Mouse (Mus musculus): ENCODE measurements around the gene S100a3.

S100a3 gene

DNA sequence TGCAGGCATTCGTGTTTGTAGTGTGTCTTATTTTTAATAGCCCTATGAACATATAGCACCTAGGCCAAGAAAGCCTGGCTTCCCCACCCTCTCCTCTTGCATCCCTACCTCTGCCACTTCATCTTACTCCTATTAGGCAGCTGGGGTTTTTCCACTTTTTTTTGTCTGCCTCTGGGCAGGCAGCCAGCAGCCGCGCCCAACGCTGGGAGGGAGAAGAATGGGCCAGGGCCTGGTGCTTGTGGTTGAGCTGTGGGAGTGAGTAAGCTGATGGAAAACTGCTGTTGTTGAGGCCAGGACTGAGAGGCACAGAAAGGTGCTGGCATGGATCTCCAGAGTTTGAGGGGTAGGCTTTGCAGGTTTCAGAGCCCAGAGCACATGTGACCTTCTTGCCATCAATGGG is 44.0 kb downstream of the S100a3 start:
- peak; percentile 27 for DNase-seq

DNA sequence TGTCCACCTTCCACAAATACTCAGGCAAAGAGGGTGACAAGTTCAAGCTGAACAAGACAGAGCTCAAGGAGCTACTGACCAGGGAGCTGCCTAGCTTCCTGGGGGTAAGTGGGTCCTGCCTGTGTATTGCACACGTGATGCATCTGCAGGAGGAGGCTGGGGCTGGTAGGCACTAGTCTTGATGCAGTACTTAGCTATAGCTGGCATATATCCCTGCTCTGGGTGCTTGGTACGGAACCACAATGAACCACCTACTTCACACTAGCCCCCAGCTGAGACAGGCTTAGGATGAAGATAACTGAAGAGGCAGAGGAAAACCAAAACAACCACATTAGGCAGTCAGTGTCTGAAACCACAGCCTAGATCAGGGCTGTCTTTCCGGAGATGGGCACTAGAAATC is 44.7 kb downstream of the S100a3 start:
- no peak for DNase-seq

DNA sequence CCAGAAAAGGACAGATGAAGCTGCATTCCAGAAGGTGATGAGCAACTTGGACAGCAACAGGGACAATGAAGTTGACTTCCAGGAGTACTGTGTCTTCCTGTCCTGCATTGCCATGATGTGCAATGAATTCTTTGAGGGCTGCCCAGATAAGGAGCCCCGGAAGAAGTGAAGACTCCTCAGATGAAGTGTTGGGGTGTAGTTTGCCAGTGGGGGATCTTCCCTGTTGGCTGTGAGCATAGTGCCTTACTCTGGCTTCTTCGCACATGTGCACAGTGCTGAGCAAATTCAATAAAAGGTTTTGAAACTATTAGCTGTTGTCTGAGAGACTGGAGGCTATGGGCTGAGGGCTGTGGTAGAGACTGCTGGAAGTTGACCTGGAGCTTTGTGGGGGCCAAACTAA is 45.4 kb downstream of the S100a3 start:
- DNase-seq, result no peak

DNA sequence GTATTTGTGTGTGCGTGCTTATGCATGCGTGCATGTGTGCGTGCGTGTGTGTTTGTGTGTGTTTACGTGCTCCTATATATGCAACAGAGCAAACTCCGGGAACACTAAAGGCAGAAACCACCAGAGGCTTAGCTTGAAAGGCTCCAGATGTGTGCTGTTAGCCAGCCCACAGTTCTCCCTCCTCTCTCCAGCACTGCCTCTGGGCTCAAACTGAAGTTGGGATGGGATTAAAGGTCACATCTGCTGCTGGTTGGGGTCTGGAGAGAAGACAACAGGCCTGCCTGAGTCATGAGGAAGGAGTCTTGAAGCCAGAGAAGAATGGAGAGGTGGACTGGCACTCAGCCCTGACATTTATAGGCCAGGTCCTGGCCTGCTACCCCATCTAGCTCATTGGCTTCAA is 45.8 kb downstream of the S100a3 start:
- peak; percentile 74 for DNase-seq

DNA sequence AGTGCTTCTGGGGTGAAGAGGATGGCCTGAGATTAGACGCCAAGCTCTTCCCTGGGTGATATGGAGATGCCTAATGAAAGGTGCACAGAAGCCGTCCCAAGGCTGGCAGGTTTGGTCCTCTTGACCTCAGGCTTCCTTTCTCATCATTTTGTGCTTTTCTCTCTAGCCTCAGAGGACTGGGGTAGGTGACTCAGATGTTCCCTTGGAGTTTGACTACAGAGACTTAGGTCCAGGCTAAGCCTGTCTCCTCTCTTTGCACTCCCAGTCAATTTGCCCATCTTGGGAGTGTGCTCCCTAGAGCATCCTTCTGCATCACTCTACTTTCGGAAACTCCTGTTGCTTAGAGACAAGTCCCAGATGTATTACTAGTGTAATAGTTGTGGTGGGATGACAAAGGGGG is 47.0 kb downstream of the S100a3 start:
- no peak for DNase-seq

DNA sequence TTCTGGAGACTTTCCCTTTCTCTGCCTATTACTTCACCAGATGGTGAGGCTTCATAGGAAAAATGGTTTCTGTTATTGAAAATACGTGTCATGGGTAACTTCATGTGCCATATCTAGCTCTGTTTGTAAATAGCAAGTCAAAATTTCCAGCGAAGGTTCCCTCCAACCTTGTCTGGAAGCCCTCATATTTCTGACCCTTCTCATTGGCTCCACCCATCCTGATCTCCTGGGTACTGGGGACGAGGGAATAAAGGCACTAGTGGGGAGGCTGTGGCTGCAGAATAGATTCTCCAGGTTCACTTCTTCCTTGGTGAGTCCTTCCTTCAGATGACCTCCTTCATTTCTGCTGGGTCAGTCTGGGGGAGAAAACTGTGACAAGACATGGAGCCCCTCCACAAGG is 47.8 kb downstream of the S100a3 start, which contains the start of gene S100a5:
Gene S100a5 (plus strand): TSS at position 301 of the 400 bp plus-strand sequence.
- DNase-seq, result no peak

DNA sequence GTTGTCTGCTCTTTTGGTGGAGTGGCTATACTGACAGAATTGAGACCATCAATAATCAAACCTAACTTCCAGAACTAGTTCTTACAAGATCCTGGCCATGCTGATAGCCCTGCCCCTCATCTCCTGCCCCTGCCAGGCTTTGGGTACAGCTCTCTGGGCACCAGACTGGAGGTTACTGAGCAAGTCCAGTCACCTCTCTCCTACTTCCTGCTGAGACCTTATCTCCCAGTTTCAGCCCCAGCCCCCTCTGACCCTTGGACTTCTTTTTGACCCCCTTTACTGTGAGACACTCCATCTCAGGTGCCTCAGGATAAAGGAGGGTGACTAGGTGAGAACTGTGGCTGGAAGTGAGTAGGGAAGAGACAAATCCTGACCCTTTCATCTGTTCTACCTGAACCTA is 48.7 kb downstream of the S100a3 start:
- DNase-seq, result no peak

DNA sequence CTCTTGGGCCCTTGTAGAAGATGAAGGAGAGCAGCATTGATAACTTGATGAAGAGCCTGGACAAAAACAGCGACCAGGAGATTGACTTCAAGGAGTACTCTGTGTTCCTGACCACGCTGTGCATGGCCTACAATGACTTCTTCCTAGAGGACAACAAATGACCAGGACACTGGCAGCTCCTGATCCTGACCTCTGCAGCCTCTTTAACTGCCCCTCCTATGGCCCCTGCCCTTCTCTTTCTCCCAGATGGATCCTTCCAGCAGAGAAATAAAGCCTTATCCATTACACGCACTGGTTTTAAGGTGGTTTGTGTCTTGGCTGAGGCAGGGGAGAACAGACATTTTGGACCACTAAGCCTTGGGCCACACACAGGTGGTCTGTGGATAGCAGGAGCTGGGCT is 51.1 kb downstream of the S100a3 start:
- DNase-seq, result no peak

DNA sequence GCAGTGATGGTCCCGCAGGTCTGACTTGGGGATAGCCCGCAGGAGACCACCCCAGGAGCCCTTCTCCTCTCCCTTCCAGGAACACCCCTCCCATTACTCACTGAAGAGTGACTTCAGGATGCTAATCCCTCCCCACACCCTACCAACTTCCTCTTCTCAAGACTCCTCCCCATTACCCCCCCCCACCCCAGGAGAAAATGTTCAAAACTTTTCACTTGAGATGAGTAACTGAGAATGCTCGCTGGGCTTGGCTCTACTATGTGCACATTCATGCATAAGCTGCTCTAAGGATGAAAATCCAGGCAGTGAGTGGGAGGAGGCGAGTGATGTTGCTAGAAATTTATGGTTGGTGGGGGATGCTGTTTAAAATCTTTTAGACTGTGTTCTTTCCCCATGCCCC is 51.7 kb downstream of the S100a3 start:
- DNase-seq, result no peak

DNA sequence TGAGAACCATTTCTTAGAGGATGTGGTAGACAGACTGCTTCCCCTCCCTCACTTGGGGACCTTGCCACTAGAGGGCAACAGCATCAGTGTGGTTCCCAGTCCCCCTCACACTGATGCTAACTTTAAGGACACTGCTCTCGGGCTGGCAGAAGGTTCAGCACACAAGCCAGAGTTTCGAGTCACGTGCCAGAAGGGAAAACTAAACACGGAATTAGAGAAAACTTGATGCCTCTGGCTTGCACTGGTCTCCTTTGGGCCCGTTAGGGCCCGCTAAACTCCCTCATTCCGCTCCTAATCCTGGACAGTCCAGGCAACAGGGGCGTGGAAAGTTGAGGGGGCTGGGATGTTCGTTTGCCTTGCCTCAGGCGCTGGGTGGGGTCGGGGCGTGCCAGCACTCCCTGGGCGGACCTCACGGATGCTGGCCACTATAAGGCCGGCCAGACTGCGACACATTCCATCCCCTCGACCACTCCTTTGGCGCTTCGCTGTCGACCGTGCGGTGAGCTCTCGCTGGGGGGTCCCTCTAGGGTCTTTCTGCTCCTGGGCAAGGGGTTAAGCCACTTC is 52.4 kb downstream of the S100a3 start, which contains the start of gene S100a6:
Gene S100a6 (plus strand): TSS at position 155 of the 564 bp plus-strand sequence.
- DNase-seq, result peak; percentile 83

DNA sequence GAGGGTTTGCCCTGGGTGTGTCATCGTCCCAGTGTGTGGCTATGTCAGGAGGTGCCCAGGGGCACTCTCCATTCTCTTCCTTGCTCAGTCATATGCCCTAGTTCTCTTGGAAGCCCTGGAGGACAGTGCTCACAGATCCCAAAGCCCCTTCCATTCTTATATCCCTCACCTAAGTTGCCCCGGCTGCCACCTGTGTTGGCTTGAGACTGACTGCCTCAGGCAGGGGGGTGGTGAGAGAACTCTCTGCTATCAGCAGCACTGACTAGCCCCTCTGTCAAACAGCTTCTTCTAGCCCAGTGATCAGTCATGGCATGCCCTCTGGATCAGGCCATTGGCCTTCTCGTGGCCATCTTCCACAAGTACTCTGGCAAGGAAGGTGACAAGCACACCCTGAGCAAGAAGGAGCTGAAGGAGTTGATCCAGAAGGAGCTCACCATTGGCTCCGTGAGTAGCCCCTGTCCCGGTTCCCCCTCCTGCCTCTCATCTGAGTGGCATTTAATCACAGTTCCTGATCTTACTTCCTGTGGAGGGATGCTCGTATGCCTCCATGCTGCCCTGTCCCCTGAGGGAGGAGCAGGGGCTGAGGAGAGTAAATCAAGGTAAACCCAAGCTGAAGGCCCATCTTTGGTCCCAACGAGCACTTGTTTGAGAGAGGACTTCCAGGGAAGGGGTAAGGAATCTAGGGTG is 53.2 kb downstream of the S100a3 start:
- no peak for DNase-seq

DNA sequence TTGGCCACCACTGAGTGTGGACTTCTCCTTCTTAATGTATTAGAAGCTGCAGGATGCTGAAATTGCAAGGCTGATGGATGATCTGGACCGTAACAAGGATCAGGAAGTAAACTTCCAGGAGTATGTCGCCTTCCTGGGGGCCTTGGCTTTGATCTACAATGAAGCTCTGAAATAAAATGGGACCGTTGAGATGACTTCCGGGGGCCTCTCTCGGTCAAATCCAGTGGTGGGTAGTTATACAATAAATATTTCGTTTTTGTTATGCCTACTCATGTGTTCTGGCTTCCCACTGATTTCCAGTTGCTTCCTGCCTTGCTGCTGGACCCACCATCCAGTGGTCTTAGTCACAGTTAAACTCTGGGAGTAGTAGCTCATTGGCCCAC is 53.8 kb downstream of the S100a3 start:
- no peak for DNase-seq

DNA sequence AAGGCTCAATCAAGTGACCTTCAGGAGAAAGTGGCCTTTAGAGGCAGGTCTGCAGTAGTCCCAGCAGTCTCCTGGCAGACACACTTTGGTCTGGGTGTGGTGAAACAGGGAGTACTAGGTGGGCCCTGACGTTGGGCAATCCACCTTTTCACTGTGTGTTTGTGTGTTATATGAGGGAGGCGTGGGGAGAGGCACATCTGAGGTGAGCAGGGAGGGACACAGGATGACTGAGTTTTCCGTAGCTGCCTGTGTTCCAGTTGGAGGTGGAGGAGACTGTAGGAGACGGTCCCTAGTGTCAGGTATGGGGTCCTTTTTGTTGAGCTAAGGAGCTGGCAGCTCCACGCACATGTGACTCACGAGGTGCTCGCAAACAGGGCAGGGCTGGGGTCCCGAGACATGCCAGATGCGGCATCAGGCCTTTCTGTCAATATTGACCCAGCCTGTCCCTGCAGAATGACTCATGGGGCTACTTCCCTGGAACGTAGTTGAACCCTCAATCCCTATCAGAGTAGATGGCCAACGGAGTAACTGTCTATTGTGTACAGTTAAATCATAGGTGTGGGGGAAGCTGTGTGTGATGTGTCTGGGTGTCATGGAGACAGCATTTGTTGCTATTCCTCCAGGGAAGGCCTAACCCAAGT is 54.4 kb downstream of the S100a3 start:
- DNase-seq, result no peak

DNA sequence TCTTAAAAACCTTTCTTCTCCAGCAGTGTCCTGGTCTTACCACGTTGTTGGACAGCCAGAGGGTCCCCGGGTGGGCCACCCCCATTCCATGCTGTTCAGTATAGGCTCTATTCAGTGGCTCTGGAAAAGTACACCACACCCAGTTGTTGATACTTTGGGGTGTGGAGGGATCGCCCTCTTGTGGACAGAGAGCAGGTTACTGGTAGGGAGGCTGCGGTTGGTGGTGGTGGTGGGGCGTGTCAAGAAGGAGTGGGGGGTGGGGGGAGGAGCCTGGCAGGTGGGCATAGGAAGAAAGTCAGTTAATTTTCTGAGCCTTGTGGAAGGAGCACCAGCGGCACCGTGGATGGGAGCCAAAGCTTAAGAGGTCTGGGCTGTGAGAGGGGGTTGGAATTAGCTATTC is 55.0 kb downstream of the S100a3 start:
- peak; percentile 70 for DNase-seq

DNA sequence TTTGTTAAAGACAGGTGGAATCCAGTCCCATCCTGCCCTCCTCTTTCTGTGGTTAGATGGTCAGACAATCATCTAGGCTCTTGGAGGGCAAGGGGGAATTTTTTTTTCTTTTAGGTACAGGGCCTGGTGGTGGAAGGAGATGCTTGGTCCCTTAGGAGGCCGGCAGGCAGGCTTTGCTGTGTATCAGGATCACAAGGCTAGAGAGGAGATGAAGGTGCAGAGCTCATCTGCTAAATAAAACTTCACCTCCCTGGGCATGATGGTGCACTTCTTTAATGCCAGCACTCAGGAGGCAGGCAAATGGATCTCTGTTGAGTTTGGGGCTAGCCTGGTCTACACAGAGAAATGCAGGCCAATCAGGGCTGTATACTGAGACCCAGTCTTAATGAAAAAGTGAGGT is 55.5 kb downstream of the S100a3 start:
- no peak for DNase-seq

DNA sequence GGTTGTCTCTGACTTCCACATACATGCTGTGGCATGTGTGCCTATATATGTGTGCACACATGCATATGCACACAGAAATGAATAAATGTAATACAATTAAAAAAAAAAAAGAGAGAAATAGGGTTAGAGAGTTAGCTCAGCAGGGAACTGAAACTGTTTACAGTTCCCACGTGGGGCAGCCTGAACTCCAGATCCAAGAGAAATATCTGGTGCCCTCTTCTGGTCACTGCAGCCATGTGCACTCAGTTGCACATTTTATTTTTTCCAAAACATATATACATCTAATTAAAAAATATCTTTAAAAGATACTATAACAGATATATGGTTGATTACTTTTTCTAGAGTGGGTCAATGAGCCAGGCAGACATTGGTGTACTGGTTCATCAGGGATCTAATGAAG is 57.2 kb downstream of the S100a3 start:
- no peak for DNase-seq

DNA sequence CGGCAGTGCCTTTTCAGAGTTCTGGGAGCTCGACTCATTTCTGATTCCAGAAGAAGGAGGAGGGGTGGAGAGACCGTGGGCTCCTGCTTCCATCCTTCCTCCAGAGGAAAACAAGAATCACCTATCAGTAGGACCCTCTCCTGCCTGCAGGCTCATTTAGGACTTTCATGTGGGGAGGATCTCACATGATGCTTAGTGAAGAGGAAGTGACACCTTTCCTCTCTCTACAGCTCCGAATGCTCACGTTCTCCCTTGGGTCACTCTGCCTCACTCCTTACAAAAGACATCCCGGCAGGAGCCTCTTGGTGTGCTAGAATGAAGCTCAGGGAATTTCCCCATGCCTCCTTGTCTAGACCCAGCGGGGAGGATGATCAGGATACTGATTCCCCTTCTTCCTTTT is 61.2 kb downstream of the S100a3 start:
- no peak for DNase-seq

DNA sequence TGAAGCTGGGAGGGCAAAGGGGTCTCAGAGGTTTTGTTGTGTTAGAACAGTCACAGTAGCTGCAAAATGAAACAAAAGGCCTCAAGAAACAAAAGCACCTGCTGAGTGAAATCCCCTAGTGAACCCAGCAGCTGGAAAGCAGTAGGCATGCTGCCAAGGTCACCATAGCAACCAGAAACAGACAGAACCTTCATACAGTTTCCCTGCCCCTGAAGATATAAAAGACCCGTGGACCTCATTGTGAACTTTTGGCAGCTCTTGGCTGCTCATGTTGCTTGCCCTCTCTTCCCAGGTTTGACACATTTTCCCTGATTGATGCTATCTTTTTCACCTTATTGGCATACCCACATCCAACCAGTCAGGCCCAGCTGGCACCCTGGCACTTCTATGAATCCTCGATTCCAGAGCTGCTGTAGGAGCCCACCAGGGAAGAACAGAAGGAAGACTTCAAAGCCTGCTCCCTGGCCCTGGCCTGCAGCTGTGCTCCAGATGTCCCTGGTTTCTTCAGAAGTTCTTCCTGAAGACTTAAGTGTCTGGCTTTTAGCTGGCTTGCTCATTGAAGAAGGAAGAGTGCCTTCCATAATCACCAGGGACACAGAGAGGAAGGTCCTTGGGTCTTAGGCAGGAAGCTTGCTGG is 63.2 kb downstream of the S100a3 start:
- DNase-seq, result peak; percentile 51

DNA sequence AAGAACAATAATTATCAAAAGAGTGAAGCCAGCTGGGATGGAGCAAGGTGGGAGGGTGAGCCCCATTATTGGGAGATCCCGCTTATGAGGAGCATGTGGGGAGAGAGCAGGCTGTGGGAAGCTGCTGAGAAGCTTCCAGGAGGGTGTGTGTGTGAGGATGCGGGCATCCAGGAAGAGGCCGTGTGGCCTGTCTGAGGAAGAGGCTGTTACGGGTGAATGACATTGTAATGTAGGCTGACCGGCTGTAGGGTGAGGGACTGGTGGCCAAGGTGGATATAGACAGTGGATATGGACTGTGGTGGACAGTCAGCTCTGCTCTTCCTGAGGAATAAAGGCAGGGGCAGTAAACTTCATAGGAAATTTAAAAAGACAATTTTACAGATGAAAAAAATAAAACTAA is 65.1 kb downstream of the S100a3 start:
- no peak for DNase-seq

DNA sequence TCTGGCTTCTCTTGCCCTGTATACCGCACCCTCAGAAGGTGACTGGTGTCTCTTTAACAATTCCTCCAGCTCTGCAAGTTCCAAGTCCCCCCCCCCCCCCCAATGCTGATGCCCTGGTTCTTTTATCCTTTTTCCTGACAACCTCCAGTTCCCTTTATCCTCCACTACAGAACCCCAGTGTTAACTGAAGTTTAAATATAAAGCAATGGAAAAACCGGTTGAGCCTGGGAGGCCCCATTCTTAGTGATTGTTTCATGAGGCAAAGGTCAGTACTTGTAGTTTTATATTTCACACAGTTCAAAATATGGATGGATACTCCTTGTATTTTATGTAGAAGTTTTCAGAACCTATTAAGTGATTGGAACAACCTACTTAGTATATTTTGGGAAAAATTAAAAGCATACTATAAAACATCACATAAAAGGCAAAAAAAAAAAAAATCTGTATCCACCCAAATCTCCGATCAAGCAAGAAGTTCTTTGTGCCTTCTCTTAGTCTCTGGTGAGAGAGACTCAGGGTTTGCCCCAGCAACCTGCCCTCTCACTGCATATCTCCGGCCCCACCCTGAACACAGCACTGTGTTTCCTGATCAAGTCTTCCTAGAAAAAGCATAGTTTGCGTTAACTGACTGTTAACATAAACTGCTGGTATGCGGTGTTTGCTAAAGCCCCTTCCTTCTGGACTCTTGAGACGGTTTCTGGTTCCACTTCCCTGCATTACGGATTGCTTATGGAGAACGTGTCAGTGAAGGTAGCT is 66.1 kb downstream of the S100a3 start:
- no peak for DNase-seq

DNA sequence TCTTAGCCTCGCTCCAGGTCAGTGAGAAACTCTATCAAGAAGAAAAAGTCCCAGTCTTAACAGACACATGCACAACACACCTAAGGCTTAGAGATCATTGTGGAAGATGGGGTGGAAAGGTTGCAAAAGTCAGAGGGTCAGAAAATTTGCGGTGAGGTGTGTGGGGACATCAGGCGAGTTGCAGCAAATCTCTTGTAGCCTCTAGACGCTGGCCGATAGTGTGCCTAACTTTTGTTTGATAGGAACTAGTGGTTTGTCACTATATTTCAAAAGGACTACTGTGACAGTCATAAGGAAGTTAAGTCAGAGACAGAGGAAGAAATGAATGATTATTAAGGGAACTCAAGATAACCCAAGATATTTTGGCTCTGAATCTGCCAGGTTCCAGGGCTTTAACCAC is 67.0 kb downstream of the S100a3 start:
- no peak for DNase-seq

DNA sequence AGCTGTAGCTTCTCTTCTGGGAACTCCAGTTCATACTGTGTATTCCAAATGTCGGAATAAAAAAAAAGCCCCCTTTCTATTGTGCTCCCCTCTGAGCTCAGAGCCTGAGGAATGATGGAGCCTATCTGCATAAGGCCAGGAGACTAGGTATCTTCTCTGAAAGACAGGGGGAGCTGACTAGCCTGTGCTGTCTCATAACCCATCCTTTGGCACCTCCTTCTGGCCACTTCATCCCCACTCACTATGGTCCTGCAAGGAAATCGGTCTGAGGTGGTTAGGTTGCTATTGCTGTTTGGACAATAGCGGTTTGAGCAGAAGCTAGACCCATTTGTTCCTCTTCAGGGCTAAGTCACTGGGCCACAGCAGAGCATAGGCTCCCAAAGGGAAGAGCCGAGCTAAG is 67.4 kb downstream of the S100a3 start:
- no peak for DNase-seq

DNA sequence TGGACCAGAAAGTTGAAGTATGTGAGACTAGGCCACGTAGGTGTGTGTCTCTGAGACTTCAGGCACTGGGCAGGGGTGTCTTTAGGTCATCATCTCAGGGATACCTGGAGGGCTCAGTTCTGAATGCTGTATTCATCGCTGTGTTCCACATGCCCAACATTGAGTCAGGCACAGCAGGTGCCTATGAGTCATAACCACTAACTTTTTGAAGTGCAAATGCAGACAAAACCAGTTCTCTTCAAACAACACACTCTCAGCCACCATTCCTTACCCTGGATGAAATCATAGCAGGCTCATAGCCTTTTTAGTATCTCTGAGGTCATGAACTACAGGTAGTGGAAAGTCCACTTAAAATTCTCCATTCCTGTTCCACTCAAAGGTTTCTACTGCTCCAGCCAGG is 68.9 kb downstream of the S100a3 start:
- no peak for DNase-seq

Data from embryo, embryonic 11 days (tissue).